Mouse (Mus musculus) limb, embryonic 14.5 days (tissue): ENCODE results near the gene Cib1. TPM values are rescaled to one million over a fixed set of nuclear protein-coding genes. Genes with fewer than 3 reads are reported as not detected.

ENCODE experiments used
- ATAC-seq: fragments of 200-750 bp; cut with Nextera tagmentation; 2 replicates; pipeline ENCODE4 v1.8.0; 2017; ENCODE audit warnings: low read depth, moderate number of reproducible peaks, moderate TSS enrichment; ENCODE audit not compliant: low FRiP score
- DNase-seq: peaks from one replicate; pipeline ENCODE4 v3.0.0-alpha.2; 2015; ENCODE audit warnings: low spot score
- H3K27ac ChIP-seq: fragments of 300-500 bp; sonication (generic); replicated peaks from 2 replicates; pipeline ENCODE4 v1.5.1; 2014; ENCODE audit warnings: low read depth, mild to moderate bottlenecking, low read length, moderate library complexity, mixed read lengths
- H3K27me3 ChIP-seq: fragments of 300-500 bp; sonication (generic); 2 replicates; pipeline ENCODE4 v1.6.1; 2014; ENCODE audit warnings: low read length, mixed read lengths; ENCODE audit not compliant: control insufficient read depth, insufficient read depth
- H3K36me3 ChIP-seq: fragments of 300-500 bp; sonication (generic); 2 replicates; pipeline ENCODE4 v1.6.1; 2014; ENCODE audit warnings: mild to moderate bottlenecking, low read length, moderate library complexity, mixed read lengths; ENCODE audit not compliant: control insufficient read depth, insufficient read depth
- H3K4me1 ChIP-seq: fragments of 300-500 bp; sonication (generic); 2 replicates; pipeline ENCODE4 v1.6.1; 2014; ENCODE audit warnings: antibody characterized with exemption, low read length, mixed read lengths; ENCODE audit not compliant: control insufficient read depth, insufficient read depth
- H3K4me2 ChIP-seq: fragments of 300-500 bp; sonication (generic); replicated peaks from 2 replicates; pipeline ENCODE4 v1.6.1; 2014; ENCODE audit warnings: low read depth, mild to moderate bottlenecking, low read length, moderate library complexity; ENCODE audit not compliant: severe bottlenecking
- H3K4me3 ChIP-seq: fragments of 300-500 bp; sonication (generic); replicated peaks from 2 replicates; pipeline ENCODE4 v1.5.1; 2014; ENCODE audit warnings: low read length
- H3K9ac ChIP-seq: fragments of 300-500 bp; sonication (generic); 2 replicates; pipeline ENCODE4 v1.6.1; 2014; ENCODE audit warnings: mild to moderate bottlenecking, low read depth, low read length, moderate library complexity; ENCODE audit not compliant: severe bottlenecking
- H3K9me3 ChIP-seq: fragments of 300-500 bp; sonication (generic); 2 replicates; pipeline ENCODE4 v1.6.1; 2016; ENCODE audit warnings: low read length; ENCODE audit not compliant: control insufficient read depth
- POLR2A ChIP-seq: fragments of 200-500 bp; IDR thresholded peaks from 2 replicates; pipeline ENCODE4 v1.8.0; 2012; ENCODE audit warnings: inconsistent platforms, mild to moderate bottlenecking, moderate library complexity, borderline replicate concordance; ENCODE audit not compliant: insufficient read depth, insufficient read length; ENCODE audit errors: extremely low read depth
- WGBS: fragments of 180-500 bp; shearing (Covaris S2); extraction: QIAGEN DNeasy Blood & Tissue Kit; methylation state at CpG from one replicate; pipeline ENCODE4 v1.1.7; 2014; 5-methylcytosine and 5-hydroxymethylcytosine counted together
- polyA plus RNA-seq, 2 experiments: library from polyadenylated mRNA; depleted of rRNA in 1 of 2; stranded (reverse) in 1 of 2; unstranded in 1 of 2; fragments of >200 nt; fragmentation: Nextera tagmentation in 1 of 2; extraction: Ambion mirVana in 1 of 2; gene quantifications; 2 replicates each; pipeline versions ENCODE4 v1.2.1 to v1.2.3; 2012 to 2014

Gene Cib1
- polyA plus RNA-seq, 2 experiments = 37.8 to 66.1 TPM

DNA sequence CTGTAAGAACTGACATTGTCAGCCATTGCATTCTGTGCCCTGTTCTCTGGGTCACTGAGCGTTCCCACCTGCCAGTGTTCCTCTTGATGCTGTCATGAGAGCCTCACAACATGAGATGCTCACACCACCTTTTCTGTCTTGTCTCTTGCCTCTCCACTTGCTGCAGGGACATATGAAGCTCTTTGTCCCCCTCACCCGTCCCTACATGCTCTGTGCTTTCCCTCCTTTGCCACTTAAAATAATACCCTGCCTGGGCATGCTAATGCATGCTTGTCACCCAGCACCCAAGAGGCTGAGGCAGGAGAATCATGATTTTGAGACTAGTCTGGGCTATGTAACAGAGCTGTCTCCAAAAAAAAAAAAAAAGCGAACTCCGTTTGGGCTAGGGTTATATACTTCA, 21.6 kb downstream of the Cib1 start:
- Histone ChIP-seq H3K4me1 (peaks cover 21% of the 10 kb centered on the region), H3K9ac (no peak overlapping the region), H3K9me3 (no peaks in the 10 kb centered on the region), H3K27me3 (no peaks in the 10 kb centered on the region), H3K36me3 (peaks cover 24% of the 10 kb centered on the region; the same call in 1 of the 2 replicates), H3K27ac (no peak overlapping the region), H3K4me3 (no peak overlapping the region), H3K4me2 (no peak overlapping the region)
- TF ChIP-seq POLR2A = no peak
- 87% methylated on average over 4 of the region's 4 CpGs for WGBS
- DNase-seq = no peak
- no peak for ATAC-seq

DNA sequence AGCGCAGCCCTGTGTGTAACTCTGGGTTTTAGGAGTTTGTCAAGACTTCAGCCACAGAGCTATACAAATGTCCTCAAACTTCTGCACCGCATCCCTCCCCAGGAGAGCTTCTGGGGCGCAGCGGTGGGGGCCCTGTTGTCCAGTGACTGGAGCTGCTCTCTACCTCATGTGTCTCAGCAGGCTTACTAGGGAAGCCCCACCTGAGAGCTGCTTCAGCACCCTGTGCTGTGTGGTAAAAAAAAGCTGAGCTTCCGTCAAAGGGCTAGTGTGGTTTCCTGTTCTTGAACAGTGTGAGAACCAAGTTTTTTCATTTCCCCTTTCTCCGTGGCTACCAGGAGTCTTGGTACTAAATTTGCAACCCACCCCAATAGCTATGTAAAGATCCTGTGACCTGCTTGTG, 22.9 kb downstream of the Cib1 start:
- DNase-seq = no peak
- Histone ChIP-seq H3K9me3 (no peaks in the 10 kb centered on the region), H3K4me3 (no peak overlapping the region), H3K36me3 (peaks cover 19% of the 10 kb centered on the region; the same call in 1 of the 2 replicates), H3K4me2 (no peak overlapping the region), H3K27me3 (no peaks in the 10 kb centered on the region), H3K4me1 (peaks cover 21% of the 10 kb centered on the region), H3K9ac (no peak overlapping the region), H3K27ac (no peak overlapping the region)
- ATAC-seq = no peak
- WGBS = 66% methylated on average over 6 of the region's 6 CpGs
- TF ChIP-seq POLR2A = no peak

DNA sequence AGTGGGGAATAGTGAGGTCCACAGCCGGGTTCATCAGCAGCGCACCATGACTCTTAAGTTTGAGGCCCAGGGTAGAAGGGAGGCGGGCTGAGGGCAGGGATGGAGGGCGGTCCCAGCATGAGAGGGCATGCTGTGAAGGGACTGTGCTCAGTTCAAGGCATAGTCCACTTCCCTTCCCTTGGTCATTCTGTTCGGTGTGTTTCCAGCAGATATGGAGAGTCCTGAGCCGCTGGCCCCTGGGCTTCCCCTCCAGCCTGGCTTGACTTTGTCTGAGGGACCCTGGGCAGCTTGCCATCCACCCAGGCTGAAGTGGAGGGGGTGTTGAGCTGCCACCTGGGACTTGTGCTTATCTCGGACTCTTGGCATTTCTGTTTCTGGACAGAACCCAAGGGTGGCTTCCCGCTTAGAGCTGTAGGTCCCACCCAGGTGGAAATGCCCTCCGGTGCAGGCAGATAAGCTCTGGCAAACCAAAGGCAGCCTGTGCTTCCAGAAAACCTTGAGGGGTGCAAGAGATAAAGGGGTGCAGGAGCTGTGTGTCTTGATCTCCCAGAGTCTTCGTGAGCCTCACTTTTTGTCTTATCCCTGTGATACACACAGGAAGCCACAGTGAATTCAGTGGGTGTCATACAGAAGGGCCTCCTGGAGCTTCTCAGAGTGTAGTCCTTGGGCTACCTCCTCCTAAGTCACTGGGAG, 23.7 kb downstream of the Cib1 start:
- no peak overlapping the region for H3K9ac ChIP-seq
- H3K4me3 ChIP-seq = no peak overlapping the region
- DNase-seq (no peak), ATAC-seq (no peak)
- H3K4me2 ChIP-seq = no peak overlapping the region
- H3K27ac ChIP-seq = no peak overlapping the region; the same call in 1 of the 2 replicates
- no peaks in the 10 kb centered on the region for H3K27me3 ChIP-seq
- WGBS = 77% methylated on average over 10 of the region's 10 CpGs
- H3K9me3 ChIP-seq = no peaks in the 10 kb centered on the region
- H3K4me1 ChIP-seq = peaks cover 21% of the 10 kb centered on the region
- peaks cover 12% of the 10 kb centered on the region; the same call in 1 of the 2 replicates for H3K36me3 ChIP-seq
- no peak for TF ChIP-seq POLR2A

DNA sequence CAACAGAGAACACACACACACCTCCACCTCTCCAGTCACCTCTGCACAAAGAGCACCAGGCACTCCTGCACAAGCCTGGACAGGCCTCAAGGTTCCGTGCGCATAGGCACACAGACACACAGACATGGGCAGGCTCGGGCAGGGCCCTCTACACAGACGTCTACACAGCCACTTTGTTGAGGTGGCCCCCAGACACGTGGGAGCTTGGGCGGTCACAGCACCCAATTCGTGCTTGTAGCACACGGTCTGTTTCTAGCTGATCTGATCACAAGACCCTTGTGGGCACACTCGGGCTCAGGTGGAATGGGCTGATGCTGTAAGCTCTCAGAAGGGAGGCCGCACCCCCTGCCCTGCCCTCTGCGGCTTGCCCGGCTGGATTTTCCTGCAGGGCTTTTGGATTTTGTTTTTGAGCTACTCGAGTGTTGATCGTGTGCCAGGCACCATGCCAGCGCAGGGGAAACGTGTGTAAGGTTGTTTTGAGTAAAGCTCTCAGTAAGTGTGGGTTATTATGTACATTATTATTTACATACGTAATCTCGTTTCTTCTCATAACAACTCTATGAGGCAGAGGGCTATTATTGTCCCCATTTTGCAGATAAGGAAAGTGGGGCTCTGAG, 24.5 kb downstream of the Cib1 start:
- H3K4me2 ChIP-seq = no peak overlapping the region
- H3K9ac ChIP-seq = no peak overlapping the region
- no peaks in the 10 kb centered on the region for H3K9me3 ChIP-seq
- DNase-seq (no peak), ATAC-seq (no peak)
- peaks cover 21% of the 10 kb centered on the region for H3K4me1 ChIP-seq
- H3K4me3 ChIP-seq = no peak overlapping the region
- H3K36me3 ChIP-seq = peaks cover 5% of the 10 kb centered on the region; the same call in 1 of the 2 replicates
- H3K27ac ChIP-seq = no peak overlapping the region
- no peak for TF ChIP-seq POLR2A
- no peaks in the 10 kb centered on the region for H3K27me3 ChIP-seq
- WGBS = 73% methylated on average over 18 of the region's 18 CpGs

DNA sequence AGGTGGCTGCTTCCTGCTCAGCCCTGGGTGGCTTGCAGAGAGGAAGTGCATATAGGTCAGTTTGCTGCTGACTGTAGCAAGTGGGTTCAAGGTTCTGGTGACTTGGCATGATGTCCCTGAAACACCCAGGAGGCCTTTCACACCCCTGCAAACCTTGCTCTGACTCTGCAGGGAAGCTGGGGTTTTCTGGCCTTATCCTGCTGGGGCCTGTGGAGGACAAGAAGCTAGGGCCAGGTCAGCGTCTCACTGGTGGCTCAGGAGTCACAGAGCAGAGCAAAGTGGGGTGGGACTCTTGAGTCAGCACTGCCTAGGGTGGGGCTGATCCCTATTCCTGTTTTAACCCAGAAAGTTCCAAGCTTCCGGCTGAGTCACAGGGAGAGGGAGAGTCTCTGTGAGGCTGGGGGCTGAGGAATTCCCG, 25.3 kb downstream of the Cib1 start:
- 0 out of 2 replicates have a peak overlapping the region, but pooled peaks have one; percentile 19 for H3K27ac ChIP-seq
- WGBS = 59% methylated on average over 3 of the region's 3 CpGs
- ATAC-seq (no peak), DNase-seq (no peak)
- H3K4me1 ChIP-seq = peaks cover 21% of the 10 kb centered on the region
- H3K9me3 ChIP-seq = no peaks in the 10 kb centered on the region
- peaks cover 4% of the 10 kb centered on the region; the same call in 1 of the 2 replicates for H3K36me3 ChIP-seq
- no peak for TF ChIP-seq POLR2A
- peak overlapping the region; percentile 22 for H3K9ac ChIP-seq
- H3K27me3 ChIP-seq = no peaks in the 10 kb centered on the region
- no peak overlapping the region for H3K4me2 ChIP-seq
- no peak overlapping the region for H3K4me3 ChIP-seq
